Mouse (Mus musculus) mouse trophoblast stem cell (cell line): Measurements from ENCODE around the gene Agbl1.

ENCODE experiments used
- in situ Hi-C, 2 experiments: fragments of 300-500 bp; cut with MseI, MboI; formaldehyde crosslinking; loops; 2 replicates in 1 of 2; 3 replicates in 1 of 2; pipeline ENCODE4 v1.15.1; 2025

Agbl1 gene

GRCm38 (mm10) chr7:76921671-76922070 is 692.0 kb downstream of the Agbl1 start:
- in situ Hi-C loops, result no loop called here

- in situ Hi-C loops, result loop anchor here in 1 of 2 experiments (25.0 kb wide), 2 partner anchors 548 to 998 kb away; no protein-coding TSS in a partner anchor
These were observed 705.5 kb downstream of the Agbl1 start for GRCm38 (mm10) chr7:76935219-76935618.

GRCm38 (mm10) chr7:76941531-76941930 is 711.8 kb downstream of the Agbl1 start:
- in situ Hi-C loops, result loop anchor here (5.0 to 25.0 kb wide), 3 partner anchors 549 to 1004 kb away; no protein-coding TSS in a partner anchor

- in situ Hi-C loops, result no loop called here
These were observed 741.6 kb downstream of the Agbl1 start for GRCm38 (mm10) chr7:76971334-76971733.

GRCm38 (mm10) chr7:77009571-77009970 is 779.9 kb downstream of the Agbl1 start:
- in situ Hi-C loops, result no loop called here

GRCm38 (mm10) chr7:77029019-77029418 is 799.3 kb downstream of the Agbl1 start:
- in situ Hi-C loops, result no loop called here

- in situ Hi-C loops, result no loop called here
These were observed 846.3 kb downstream of the Agbl1 start for GRCm38 (mm10) chr7:77076033-77076432.

- in situ Hi-C loops, result no loop called here
These were observed 857.6 kb downstream of the Agbl1 start for GRCm38 (mm10) chr7:77087266-77087665.

GRCm38 (mm10) chr7:77095153-77095552 is 865.5 kb downstream of the Agbl1 start:
- in situ Hi-C loops, result no loop called here

- in situ Hi-C loops, result no loop called here
These were observed 884.3 kb downstream of the Agbl1 start for GRCm38 (mm10) chr7:77114021-77114420.

GRCm38 (mm10) chr7:77129045-77129444 is 899.4 kb downstream of the Agbl1 start:
- in situ Hi-C loops, result no loop called here

GRCm38 (mm10) chr7:77131950-77132349 is 902.3 kb downstream of the Agbl1 start:
- in situ Hi-C loops, result no loop called here

GRCm38 (mm10) chr7:77132615-77133420 is 903.1 kb downstream of the Agbl1 start:
- in situ Hi-C loops, result no loop called here

- in situ Hi-C loops, result no loop called here
These were observed 905.2 kb downstream of the Agbl1 start for GRCm38 (mm10) chr7:77134860-77135259.

GRCm38 (mm10) chr7:77138707-77139106 is 909.0 kb downstream of the Agbl1 start:
- in situ Hi-C loops, result no loop called here

GRCm38 (mm10) chr7:77147527-77147926 is 917.8 kb downstream of the Agbl1 start:
- in situ Hi-C loops, result no loop called here

- in situ Hi-C loops, result no loop called here
These were observed 919.1 kb downstream of the Agbl1 start for GRCm38 (mm10) chr7:77148820-77149219.

GRCm38 (mm10) chr7:77149846-77150245 is 920.2 kb downstream of the Agbl1 start:
- in situ Hi-C loops, result no loop called here

GRCm38 (mm10) chr7:77152393-77152792 is 922.7 kb downstream of the Agbl1 start:
- in situ Hi-C loops, result no loop called here

GRCm38 (mm10) chr7:77152909-77153308 is 923.2 kb downstream of the Agbl1 start:
- in situ Hi-C loops, result no loop called here

- in situ Hi-C loops, result no loop called here
These were observed 935.2 kb downstream of the Agbl1 start for GRCm38 (mm10) chr7:77164921-77165320.
